9 mouse cellular contexts compared by ENCODE assay signal in genomic region chr3:87154398-87155287, GRCm38 (mm10). TPM values are rescaled to one million over a fixed set of nuclear protein-coding genes. Genes with fewer than 3 reads are reported as not detected.
DNase-seq lines count a peak whose midpoint lies in the region; ATAC-seq lines count a peak whose summit lies in the region.
"Had no signal": no experiment of that assay in that cellular context is flagged by ENCODE, and none has a peak within 500 bp of the region (broad histone marks: within the 10 kb centered on the region; RNA-seq: fewer than 3 reads in every experiment).

No protein-coding gene starts in this region.

- DNase-seq in embryo, embryonic 10 days (ENCODE audit: low spot score): peak; percentile 22
- no peak for DNase-seq in embryo, embryonic 11 days
- no peak for DNase-seq in neural tube, embryonic 11.5 days (ENCODE audit: low spot score)
- no peak for DNase-seq in neural tube, embryonic 10.5 days (ENCODE audit: extremely low spot score, low spot score)
- no peak for DNase-seq in limb, embryonic 10.5 days (ENCODE audit: low spot score)
- peak; percentile 55 for DNase-seq in telencephalon, adult 2 months (ENCODE audit: low read depth, low spot score)
- no peak for DNase-seq in right cerebral cortex, postnatal 25 days
- no peak for DNase-seq in thymus, postnatal 10 days (ENCODE audit: low spot score in 2 of 2)
- DNase-seq: cerebellum, adult 8-10 months had no signal

- no peak for ATAC-seq in neural tube, embryonic 11.5 days (ENCODE audit: insufficient read depth, low FRiP score, low TSS enrichment)

- peaks cover 44% of the 10 kb centered on the region for H3K4me1 ChIP-seq in neural tube, embryonic 11.5 days (ENCODE audit: control insufficient read depth, insufficient read depth, low read length)
- peaks cover 97% of the 10 kb centered on the region for H3K4me1 ChIP-seq in limb, embryonic 10.5 days

- no peak overlapping the region for H3K4me3 ChIP-seq in neural tube, embryonic 11.5 days (ENCODE audit: low read depth, low read length)
- H3K4me3 ChIP-seq in limb, embryonic 10.5 days: no peak overlapping the region

- no peak overlapping the region for H3K9ac ChIP-seq in neural tube, embryonic 11.5 days (ENCODE audit: low read length)

- H3K27ac ChIP-seq in neural tube, embryonic 11.5 days (ENCODE audit: low read depth, low read length): 0 out of 2 replicates have a peak overlapping the region, but pooled peaks have one; percentile 34
- peak overlapping the region; percentile 64 for H3K27ac ChIP-seq in limb, embryonic 10.5 days

- H3K4me2 ChIP-seq in neural tube, embryonic 11.5 days (ENCODE audit: low read depth): no peak overlapping the region

- 43% methylated on average over 15 of the region's 15 CpGs for WGBS in neural tube, embryonic 11.5 days
- WGBS in limb, embryonic 10.5 days: 62% methylated on average over 15 of the region's 15 CpGs

- H3K36me3 ChIP-seq in neural tube, embryonic 11.5 days (ENCODE audit: control insufficient read depth, insufficient read depth, low read length): no peaks in the 10 kb centered on the region
- peaks cover 20% of the 10 kb centered on the region for H3K36me3 ChIP-seq in limb, embryonic 10.5 days

- no peaks in the 10 kb centered on the region for H3K9me3 ChIP-seq in neural tube, embryonic 11.5 days (ENCODE audit: control insufficient read depth, low read length)
- no peaks in the 10 kb centered on the region for H3K9me3 ChIP-seq in limb, embryonic 10.5 days (replicated peaks)

- H3K27me3 ChIP-seq in neural tube, embryonic 11.5 days (ENCODE audit: control insufficient read depth, insufficient read depth, low read length): no peaks in the 10 kb centered on the region
- no peaks in the 10 kb centered on the region for H3K27me3 ChIP-seq in limb, embryonic 10.5 days (ENCODE audit: low read depth, poor library complexity, severe bottlenecking)

RNA-seq across cellular contexts. Expression of gene Kirrel, which starts 19.9 kb away (rescaled TPM):
- polyA plus RNA-seq in neural tube, embryonic 11.5 days (2014; fragmentation: Nextera tagmentation; extraction: Ambion mirVana): 10.1 and 11.0 TPM in 2 replicates
- 17.4 and 19.0 TPM in 2 replicates for polyA plus RNA-seq in limb, embryonic 10.5 days (2016; fragmentation: Nextera tagmentation; extraction: Ambion mirVana)

Comparison
In these comparisons a context has a peak if more than half of its experiments do, and no peak if none do; other contexts are left out.
1. DNase-seq: peak in embryo, embryonic 10 days (single experiment) and telencephalon, adult 2 months (single experiment); none in embryo, embryonic 11 days (single experiment), neural tube, embryonic 11.5 days (single experiment), neural tube, embryonic 10.5 days (single experiment), limb, embryonic 10.5 days (single experiment), right cerebral cortex, postnatal 25 days (single experiment) and thymus, postnatal 10 days (0 of 2).